Mouse (Mus musculus) testis, adult 2 months (tissue): Measurements from ENCODE around the gene Sympk.

Experiments used
- CTCF ChIP-seq: fragments of 200-500 bp; IDR thresholded peaks from 2 replicates; pipeline ENCODE4 v1.5.1; 2012; ENCODE audit warnings: low read depth, mild to moderate bottlenecking, inconsistent platforms, low read length, moderate library complexity; ENCODE audit not compliant: control insufficient read depth, insufficient read depth, insufficient replicate concordance
- POLR2A ChIP-seq: fragments of 200-500 bp; IDR thresholded peaks from 2 replicates; pipeline ENCODE4 v1.6.1; 2012; ENCODE audit warnings: low read depth, mild to moderate bottlenecking, inconsistent platforms, low read length, moderate library complexity; ENCODE audit not compliant: control insufficient read depth

GRCm38 (mm10) chr7:19022189-19022958 is 1.8 kb upstream of the Sympk start:
- TF ChIP-seq POLR2A (no peak), CTCF (no peak)
